Mouse (Mus musculus) kidney, postnatal 10 days (tissue): ENCODE measurements around the gene Dhx30.
"Not testable (repeated sequence)": the region's sequence is repeated elsewhere in the genome, so short reads cannot be mapped to it uniquely, and the experiment has no call there.

ENCODE experiments used
- DNase-seq: peaks from one replicate; pipeline ENCODE4 v3.0.0; 2021; ENCODE audit warnings: mixed read lengths

The Dhx30 gene

GRCm38 (mm10) chr9:110117779-110118139 is at the start of gene Dhx30:
TSS of gene Dhx30 (minus strand) at chr9:110117830.
- no peak for DNase-seq

GRCm38 (mm10) chr9:110163071-110163470 is 45.4 kb upstream of the Dhx30 start:
- DNase-seq: no peak

GRCm38 (mm10) chr9:110162441-110162840 is 44.8 kb upstream of the Dhx30 start:
- no peak for DNase-seq

GRCm38 (mm10) chr9:110160486-110160885 is 42.9 kb upstream of the Dhx30 start:
- not testable (repeated sequence) for DNase-seq

- peak; percentile 10 for DNase-seq
These were observed 41.4 kb upstream of the Dhx30 start for GRCm38 (mm10) chr9:110159036-110159435.

GRCm38 (mm10) chr9:110148598-110148997 is 31.0 kb upstream of the Dhx30 start:
- DNase-seq: no peak

GRCm38 (mm10) chr9:110142097-110142496 is 24.5 kb upstream of the Dhx30 start:
- no peak for DNase-seq

GRCm38 (mm10) chr9:110139119-110139518 is 21.5 kb upstream of the Dhx30 start:
- DNase-seq: no peak

GRCm38 (mm10) chr9:110134176-110134575 is 16.5 kb upstream of the Dhx30 start:
- DNase-seq: no peak

- DNase-seq: no peak
These were observed 15.3 kb upstream of the Dhx30 start for GRCm38 (mm10) chr9:110132921-110133320.

GRCm38 (mm10) chr9:110132201-110132605 is 14.6 kb upstream of the Dhx30 start:
- DNase-seq: peak; percentile 69

- peak; percentile 100 for DNase-seq
These were observed 14.0 kb upstream of the Dhx30 start for GRCm38 (mm10) chr9:110131525-110132197.

GRCm38 (mm10) chr9:110130896-110131524 is 13.4 kb upstream of the Dhx30 start:
- no peak for DNase-seq

- DNase-seq: not testable (repeated sequence)
These were observed 6.4 kb upstream of the Dhx30 start for GRCm38 (mm10) chr9:110124008-110124540.

GRCm38 (mm10) chr9:110123322-110123721 is 5.7 kb upstream of the Dhx30 start:
- no peak for DNase-seq

- no peak for DNase-seq
These were observed 3.8 kb upstream of the Dhx30 start for GRCm38 (mm10) chr9:110121424-110121823.

GRCm38 (mm10) chr9:110118249-110118648 is 619 bp upstream of the Dhx30 start:
- no peak for DNase-seq

GRCm38 (mm10) chr9:110116977-110117778 is 452 bp downstream of the Dhx30 start, which contains the start of gene Smarcc1:
TSS of gene Smarcc1 (plus strand) at chr9:110117708.
- DNase-seq: peak; percentile 94

GRCm38 (mm10) chr9:110116353-110116976 is 1.2 kb downstream of the Dhx30 start:
- DNase-seq: peak; percentile 25

- DNase-seq: peak; percentile 96
These were observed 16.7 kb downstream of the Dhx30 start for GRCm38 (mm10) chr9:110100627-110101600.

GRCm38 (mm10) chr9:110097791-110098190 is 19.8 kb downstream of the Dhx30 start:
- DNase-seq: no peak

GRCm38 (mm10) chr9:110094761-110095160 is 22.9 kb downstream of the Dhx30 start:
- no peak for DNase-seq
